Mouse (Mus musculus) kidney, postnatal 0 days (tissue): ENCODE results near the gene Pfn3. TPM values are rescaled to one million over a fixed set of nuclear protein-coding genes. Genes with fewer than 3 reads are reported as not detected.

Experiments used
- ATAC-seq: fragments of 200-750 bp; cut with Nextera tagmentation; replicated peaks from 2 replicates; pipeline ENCODE4 v1.8.0; 2017; ENCODE audit warnings: low read depth, moderate number of reproducible peaks, moderate TSS enrichment, moderate library complexity; ENCODE audit not compliant: low FRiP score
- DNase-seq: peaks from one replicate; pipeline ENCODE4 v3.0.0-alpha.2; 2016; ENCODE audit warnings: low spot score
- H3K27ac ChIP-seq: fragments of 300-500 bp; sonication (generic); 2 replicates; pipeline ENCODE4 v1.5.1; 2014; ENCODE audit warnings: mild to moderate bottlenecking
- H3K27me3 ChIP-seq: fragments of 300-500 bp; sonication (generic); 2 replicates; pipeline ENCODE4 v1.6.1; 2014; ENCODE audit warnings: low read length, mixed read lengths; ENCODE audit not compliant: insufficient read depth
- H3K36me3 ChIP-seq: fragments of 300-500 bp; sonication (generic); 2 replicates; pipeline ENCODE4 v1.6.1; 2014; ENCODE audit warnings: low read length, mixed read lengths; ENCODE audit not compliant: insufficient read depth
- H3K4me1 ChIP-seq: fragments of 300-500 bp; sonication (generic); replicated peaks from 2 replicates; pipeline ENCODE4 v1.6.1; 2014; ENCODE audit warnings: antibody characterized with exemption, low read length, mixed read lengths; ENCODE audit not compliant: insufficient read depth
- H3K4me2 ChIP-seq: fragments of 300-500 bp; sonication (generic); 2 replicates; pipeline ENCODE4 v1.6.1; 2014; ENCODE audit warnings: mild to moderate bottlenecking, low read length, moderate library complexity, mixed read lengths
- H3K4me3 ChIP-seq: fragments of 300-500 bp; sonication (generic); replicated peaks from 2 replicates; pipeline ENCODE4 v1.5.1; 2014; ENCODE audit warnings: low read depth, low read length
- H3K9ac ChIP-seq: fragments of 300-500 bp; sonication (generic); 2 replicates; pipeline ENCODE4 v1.6.1; 2014; ENCODE audit warnings: low read depth, low read length
- H3K9me3 ChIP-seq: fragments of 300-500 bp; sonication (generic); replicated peaks from 2 replicates; pipeline ENCODE4 v1.6.1; 2016; ENCODE audit warnings: low read length, inconsistent platforms, mixed read lengths
- CTCF ChIP-seq: IDR thresholded peaks from 2 replicates; pipeline ENCODE4 v1.5.1; 2016; ENCODE audit warnings: antibody characterized with exemption, low read depth, mild to moderate bottlenecking, moderate library complexity
- WGBS: fragments of 180-500 bp; shearing (Covaris S2); extraction: QIAGEN DNeasy Blood & Tissue Kit; methylation state at CpG from one replicate; pipeline ENCODE4 v1.1.7; 2014; 5-methylcytosine and 5-hydroxymethylcytosine counted together
- microRNA-seq: library from miRNA; unstranded; fragments of <30 nt; microRNA quantifications from one replicate; pipeline ENCODE4, GENCODE M21; 2016
- polyA plus RNA-seq: library from polyadenylated mRNA; unstranded; fragments of >200 nt; fragmentation: Nextera tagmentation; extraction: Ambion mirVana; gene quantifications from 2 replicates; pipeline ENCODE4 v1.2.1, GENCODE M21; 2015

Gene Pfn3
- polyA plus RNA-seq, 1 experiment from 2014 or later, result not detected

- Histone ChIP-seq H3K4me3 (no peak overlapping the region), H3K4me2 (no peak overlapping the region), H3K36me3 (no peaks in the 10 kb centered on the region), H3K4me1 (no peaks in the 10 kb centered on the region), H3K9me3 (no peaks in the 10 kb centered on the region), H3K9ac (no peak overlapping the region), H3K27ac (no peak overlapping the region), H3K27me3 (no peaks in the 10 kb centered on the region)
- 74% methylated on average over 8 of the region's 8 CpGs for WGBS
- no peak for TF ChIP-seq CTCF
- no peak for ATAC-seq
- no peak for DNase-seq
Measured at GRCm38 (mm10) chr13:55371007-55371681, 43.9 kb downstream of the Pfn3 start.

GRCm38 (mm10) chr13:55370234-55370633 lies 44.8 kb downstream of the Pfn3 start:
- peak overlapping the region; percentile 32; the same call in 1 of the 2 replicates for H3K4me2 ChIP-seq
- no peak overlapping the region for H3K4me3 ChIP-seq
- 55% methylated on average over 3 of the region's 3 CpGs for WGBS
- H3K9ac ChIP-seq, result no peak overlapping the region
- no peaks in the 10 kb centered on the region for H3K27me3 ChIP-seq
- no peak overlapping the region for H3K27ac ChIP-seq
- H3K36me3 ChIP-seq, result no peaks in the 10 kb centered on the region
- no peak for TF ChIP-seq CTCF
- ATAC-seq, result no peak
- no peak for DNase-seq
- no peaks in the 10 kb centered on the region for H3K4me1 ChIP-seq
- H3K9me3 ChIP-seq, result no peaks in the 10 kb centered on the region

- H3K4me1 ChIP-seq, result no peaks in the 10 kb centered on the region
- no peak within 1 kb of the TSS for H3K4me3 ChIP-seq
- TF ChIP-seq CTCF, result no peak
- no peak for ATAC-seq
- WGBS, result 50% methylated on average over 13 of the region's 13 CpGs
- H3K9me3 ChIP-seq, result no peaks in the 10 kb centered on the region
- H3K9ac ChIP-seq, result no peak within 1 kb of the TSS
- peak; percentile 10 for DNase-seq
- H3K4me2 ChIP-seq, result peak within 1 kb of the TSS; percentile 32; the same call in 1 of the 2 replicates
- no peaks in the 10 kb centered on the region for H3K36me3 ChIP-seq
- H3K27ac ChIP-seq, result no peak within 1 kb of the TSS
- no peaks in the 10 kb centered on the region for H3K27me3 ChIP-seq
Measured at GRCm38 (mm10) chr13:55369531-55370114, 45.4 kb downstream of the Pfn3 start, which contains the start of gene Rgs14. Gene Rgs14 (plus strand): TSS chr13:55369732.

GRCm38 (mm10) chr13:55368401-55368800 lies 46.6 kb downstream of the Pfn3 start:
- WGBS, result 76% methylated on average over 7 of the region's 7 CpGs
- H3K9me3 ChIP-seq, result no peaks in the 10 kb centered on the region
- H3K27me3 ChIP-seq, result no peaks in the 10 kb centered on the region
- no peak overlapping the region for H3K4me2 ChIP-seq
- ATAC-seq, result no peak
- peak; percentile 32; the same call in 1 of the 2 replicates for TF ChIP-seq CTCF
- DNase-seq, result no peak
- H3K4me1 ChIP-seq, result no peaks in the 10 kb centered on the region
- H3K9ac ChIP-seq, result no peak overlapping the region
- H3K36me3 ChIP-seq, result no peaks in the 10 kb centered on the region
- no peak overlapping the region for H3K27ac ChIP-seq
- no peak overlapping the region for H3K4me3 ChIP-seq

Small RNA genes within 50 kb of the gene (microRNA-seq; reads per million reads assigned to microRNA genes)
- 0.60 reads per million for gene Mir6943

Other genes with a start within 250 kb of the Pfn3 start
- gene Nsd1, start 205.4 kb downstream of the Pfn3 start, polyA plus RNA-seq, result 51.7 and 52.5 TPM in 2 replicates
- gene Prelid1, start 94.7 kb downstream of the Pfn3 start, polyA plus RNA-seq, result 398 and 435 TPM in 2 replicates
- gene Rab24, start 93.3 kb downstream of the Pfn3 start, polyA plus RNA-seq, result 84.8 and 93.1 TPM in 2 replicates
- 14.9 and 15.1 TPM in 2 replicates for gene Mxd3, start 85.4 kb downstream of the Pfn3 start, polyA plus RNA-seq
- gene Lman2, start 52.4 kb downstream of the Pfn3 start, polyA plus RNA-seq, result 93.7 and 103 TPM in 2 replicates
- 1.6 and 1.7 TPM in 2 replicates for gene Rgs14, start 45.5 kb downstream of the Pfn3 start, polyA plus RNA-seq
- 344 and 465 TPM in 2 replicates for gene Slc34a1, start 17.0 kb downstream of the Pfn3 start, polyA plus RNA-seq
- gene F12, start 11.6 kb upstream of the Pfn3 start, polyA plus RNA-seq, result 0.05 and 0.45 TPM in 2 replicates
- 29.5 and 29.8 TPM in 2 replicates for gene Grk6, start 29.8 kb upstream of the Pfn3 start, polyA plus RNA-seq
- 0.63 and 0.75 TPM in 2 replicates for gene Prr7, start 49.0 kb upstream of the Pfn3 start, polyA plus RNA-seq
- 104 and 125 TPM in 2 replicates for gene Dbn1, start 72.9 kb upstream of the Pfn3 start, polyA plus RNA-seq
- gene Pdlim7, start 98.4 kb upstream of the Pfn3 start, polyA plus RNA-seq, result 112 and 124 TPM in 2 replicates
- gene Dok3, start 114.1 kb upstream of the Pfn3 start, polyA plus RNA-seq, result 1.7 and 1.8 TPM in 2 replicates
- 60.1 and 60.3 TPM in 2 replicates for gene Ddx41, start 121.4 kb upstream of the Pfn3 start, polyA plus RNA-seq
- 23.9 and 24.9 TPM in 2 replicates for gene Fam193b, start 155.9 kb upstream of the Pfn3 start, polyA plus RNA-seq
- gene Tmed9, start 158.5 kb upstream of the Pfn3 start, polyA plus RNA-seq, result 136 and 160 TPM in 2 replicates
- 20.1 and 22.8 TPM in 2 replicates for gene B4galt7, start 184.7 kb upstream of the Pfn3 start, polyA plus RNA-seq
- 50.6 and 53.0 TPM in 2 replicates for gene Caml, start 207.8 kb upstream of the Pfn3 start, polyA plus RNA-seq
- 27.4 and 28.3 TPM in 2 replicates for gene Ddx46, start 219.8 kb upstream of the Pfn3 start, polyA plus RNA-seq